Mouse (Mus musculus): ENCODE data around the gene Afmid. TPM values are rescaled to one million over a fixed set of nuclear protein-coding genes. Genes with fewer than 3 reads are reported as not detected.

The Afmid gene
- polyA plus RNA-seq, 1 experiment: 11.1 TPM

DNA sequence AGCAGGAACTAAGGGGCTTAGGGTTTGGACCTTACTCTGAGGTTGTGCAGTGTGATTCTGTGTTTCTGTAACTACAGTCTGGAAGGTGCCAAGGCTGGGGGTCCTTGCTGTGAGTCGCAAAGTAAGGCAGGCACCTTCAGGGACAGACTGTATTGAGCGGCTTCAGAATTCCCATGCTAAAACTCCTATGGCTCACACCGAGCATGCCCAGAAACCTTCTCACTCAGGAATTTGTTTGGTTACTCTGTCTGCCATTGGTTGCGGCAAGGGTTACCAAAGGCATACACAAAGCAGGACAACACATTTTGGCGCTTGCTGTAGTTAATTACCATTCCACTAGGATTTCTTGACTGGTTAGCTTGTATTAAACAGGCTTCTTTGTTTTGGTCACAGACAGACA is 440 bp downstream of the Afmid start:
- no peak for TF ChIP-seq CTCF (IDR thresholded peaks at IDR 0.05; ENCODE audit: extremely low read depth, insufficient read length, insufficient replicate concordance, low read depth, low read length)
- no peak for TF ChIP-seq POLR2A (IDR thresholded peaks at IDR 0.05; ENCODE audit: low read depth, low read length)
- H3K4me1 ChIP-seq (ENCODE audit: control insufficient read depth, insufficient read depth, insufficient read length, low read length): peaks cover 56% of the 10 kb centered on the region
- no peaks in the 10 kb centered on the region for H3K27me3 ChIP-seq (ENCODE audit: control insufficient read depth, insufficient read depth, low read length)
- WGBS: 26% methylated on average over 5 of the region's 5 CpGs
- H3K27ac ChIP-seq (ENCODE audit: insufficient read depth, low read depth, low read length): peak overlapping the region; percentile 56
- 0 out of 2 replicates have a peak, but pooled peaks cover 2% of the 10 kb centered on the region for H3K36me3 ChIP-seq (ENCODE audit: control insufficient read depth, insufficient read depth, low read length)
- peak overlapping the region; percentile 67 for H3K4me3 ChIP-seq (ENCODE audit: low read depth, low read length)

DNA sequence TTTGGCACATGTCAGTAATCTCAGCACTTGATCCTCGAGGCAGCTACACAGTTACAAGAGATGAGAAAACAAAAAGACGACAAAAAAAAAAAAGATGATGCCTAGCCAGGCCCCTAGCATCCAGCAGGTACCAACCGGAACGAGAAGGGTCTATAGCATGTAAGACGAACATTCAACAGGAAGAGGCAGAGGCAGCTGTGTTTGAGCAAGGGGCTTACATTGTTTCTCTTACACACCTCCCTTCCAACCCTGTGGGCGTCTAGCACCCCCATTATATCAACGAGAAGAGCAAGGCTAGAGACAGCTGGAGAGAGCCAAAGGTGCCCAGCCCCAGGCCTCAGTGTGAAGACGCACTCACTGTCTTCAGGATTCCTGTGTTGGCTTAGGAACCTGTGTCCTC is 1.2 kb downstream of the Afmid start:
- Histone ChIP-seq H3K27me3 (ENCODE audit: control insufficient read depth, insufficient read depth, low read length) (no peaks in the 10 kb centered on the region), H3K27ac (ENCODE audit: insufficient read depth, low read depth, low read length) (peak overlapping the region; percentile 97), H3K36me3 (ENCODE audit: control insufficient read depth, insufficient read depth, low read length) (0 out of 2 replicates have a peak, but pooled peaks cover 2% of the 10 kb centered on the region), H3K4me3 (ENCODE audit: low read depth, low read length) (0 out of 2 replicates have a peak overlapping the region, but pooled peaks have one; percentile 0), H3K4me1 (ENCODE audit: control insufficient read depth, insufficient read depth, insufficient read length, low read length) (peaks cover 54% of the 10 kb centered on the region)
- 37% methylated on average over 8 of the region's 8 CpGs for WGBS
- TF ChIP-seq CTCF (IDR thresholded peaks at IDR 0.05; ENCODE audit: extremely low read depth, insufficient read length, insufficient replicate concordance, low read depth, low read length): no peak
- no peak for TF ChIP-seq POLR2A (IDR thresholded peaks at IDR 0.05; ENCODE audit: low read depth, low read length)

DNA sequence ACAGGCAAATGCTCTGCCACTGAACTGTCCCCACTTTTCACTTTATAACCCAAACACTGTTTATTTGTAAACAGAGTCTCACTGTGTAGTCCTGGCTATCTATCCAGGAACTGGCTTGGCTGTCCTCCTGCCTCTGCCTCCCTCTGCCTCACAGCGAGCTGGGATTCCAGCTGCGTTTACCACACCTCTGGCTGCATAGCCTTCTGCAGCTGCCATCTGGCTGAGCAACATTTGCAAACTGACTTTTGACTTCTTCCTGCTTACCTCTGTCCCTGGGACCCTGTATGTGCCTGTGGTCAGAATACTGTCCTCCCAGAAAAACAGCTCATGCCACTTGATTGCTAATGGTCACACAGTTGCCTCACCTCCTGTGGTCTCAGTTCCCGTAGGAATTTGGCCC is 1.7 kb downstream of the Afmid start:
- Histone ChIP-seq H3K4me3 (ENCODE audit: low read depth, low read length) (peak overlapping the region; percentile 38), H3K27me3 (ENCODE audit: control insufficient read depth, insufficient read depth, low read length) (no peaks in the 10 kb centered on the region), H3K4me1 (ENCODE audit: control insufficient read depth, insufficient read depth, insufficient read length, low read length) (peaks cover 51% of the 10 kb centered on the region), H3K36me3 (ENCODE audit: control insufficient read depth, insufficient read depth, low read length) (0 out of 2 replicates have a peak, but pooled peaks cover 2% of the 10 kb centered on the region), H3K27ac (ENCODE audit: insufficient read depth, low read depth, low read length) (peak overlapping the region; percentile 97)
- WGBS: 17% methylated on average over 3 of the region's 3 CpGs
- TF ChIP-seq CTCF (IDR thresholded peaks at IDR 0.05; ENCODE audit: extremely low read depth, insufficient read length, insufficient replicate concordance, low read depth, low read length) (no peak), POLR2A (IDR thresholded peaks at IDR 0.05; ENCODE audit: low read depth, low read length) (no peak)

DNA sequence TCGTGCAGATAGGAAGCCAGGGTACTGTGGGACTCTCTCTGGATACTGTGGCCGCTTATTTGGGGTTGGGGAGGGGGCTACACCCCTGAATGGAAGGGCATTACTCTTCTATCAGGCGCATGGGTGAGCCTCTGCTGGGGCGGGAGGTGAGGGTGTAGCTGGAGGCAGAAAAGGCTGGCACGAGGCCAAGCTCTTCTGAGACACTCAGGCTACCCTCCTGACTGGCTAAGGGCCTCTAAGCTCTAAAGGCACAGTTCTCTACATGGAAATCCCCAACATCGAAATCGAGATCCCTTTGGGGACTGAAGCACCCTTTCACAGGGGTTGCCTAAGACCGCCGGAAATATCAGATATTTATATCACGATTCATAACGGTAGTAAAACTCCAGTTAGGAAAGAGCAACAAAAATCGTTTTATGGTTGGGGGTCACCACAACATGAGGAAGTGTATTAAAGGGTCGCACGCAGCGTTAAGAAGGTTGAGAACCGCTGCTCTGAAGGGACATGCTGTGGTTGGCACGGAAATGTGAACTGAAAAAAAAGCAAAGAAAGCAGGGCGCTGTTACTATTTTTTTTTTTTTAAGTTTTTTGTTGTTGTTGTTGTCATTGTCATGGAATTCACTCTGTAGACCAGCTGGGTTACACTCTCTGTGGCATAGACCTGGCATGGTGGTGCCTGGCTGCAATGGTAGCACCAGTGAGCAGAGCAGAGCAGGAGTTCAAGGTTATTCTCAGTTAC is 2.6 kb downstream of the Afmid start:
- WGBS: 12% methylated on average over 18 of the region's 18 CpGs
- Histone ChIP-seq H3K36me3 (ENCODE audit: control insufficient read depth, insufficient read depth, low read length) (no peaks in the 10 kb centered on the region), H3K4me1 (ENCODE audit: control insufficient read depth, insufficient read depth, insufficient read length, low read length) (peaks cover 50% of the 10 kb centered on the region), H3K4me3 (ENCODE audit: low read depth, low read length) (peak overlapping the region; percentile 38), H3K27me3 (ENCODE audit: control insufficient read depth, insufficient read depth, low read length) (no peaks in the 10 kb centered on the region), H3K27ac (ENCODE audit: insufficient read depth, low read depth, low read length) (peak overlapping the region; percentile 97)
- TF ChIP-seq POLR2A (IDR thresholded peaks at IDR 0.05; ENCODE audit: low read depth, low read length) (no peak), CTCF (IDR thresholded peaks at IDR 0.05; ENCODE audit: extremely low read depth, insufficient read length, insufficient replicate concordance, low read depth, low read length) (no peak)

DNA sequence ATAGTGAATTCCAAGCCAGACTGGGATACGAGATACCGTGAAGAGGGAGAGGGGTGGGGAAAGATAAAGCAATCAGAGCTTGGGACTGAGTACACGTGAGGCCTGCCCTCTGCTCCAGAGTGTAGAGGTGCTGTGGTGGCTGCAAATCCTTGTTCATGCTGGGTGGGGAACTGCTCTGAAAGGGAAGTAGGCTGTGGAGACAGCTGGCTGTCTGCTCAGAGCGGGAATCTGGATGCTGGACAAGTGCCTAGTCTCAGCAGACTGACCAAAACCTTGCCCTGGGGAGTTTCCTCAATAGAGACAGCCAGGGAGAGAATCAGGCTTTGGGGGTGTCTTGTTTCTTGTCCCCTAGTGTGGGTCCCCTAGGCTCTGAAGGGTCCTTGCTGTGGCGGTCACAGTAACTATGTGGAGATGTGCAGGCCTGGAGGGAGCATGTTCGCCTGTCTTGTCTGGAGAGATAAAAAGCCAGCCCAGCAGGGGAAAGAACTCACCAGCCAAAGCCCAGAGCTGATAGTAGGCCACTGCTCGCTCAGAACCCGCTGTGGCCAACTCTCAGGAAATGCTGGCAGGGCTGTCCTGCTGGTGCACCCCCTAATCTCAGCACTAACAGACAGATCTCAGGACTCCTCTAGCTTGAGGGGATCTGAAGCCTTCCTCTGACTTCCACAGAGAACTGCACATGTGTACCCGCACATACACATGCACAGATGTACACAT is 3.3 kb downstream of the Afmid start:
- peak; percentile 52; the same call in 1 of the 2 replicates for TF ChIP-seq POLR2A (IDR thresholded peaks at IDR 0.05; ENCODE audit: low read depth, low read length)
- no peak for TF ChIP-seq CTCF (IDR thresholded peaks at IDR 0.05; ENCODE audit: extremely low read depth, insufficient read length, insufficient replicate concordance, low read depth, low read length)
- no peaks in the 10 kb centered on the region for H3K36me3 ChIP-seq (ENCODE audit: control insufficient read depth, insufficient read depth, low read length)
- 21% methylated on average over 9 of the region's 9 CpGs for WGBS
- peak overlapping the region; percentile 97 for H3K27ac ChIP-seq (ENCODE audit: insufficient read depth, low read depth, low read length)
- H3K4me1 ChIP-seq (ENCODE audit: control insufficient read depth, insufficient read depth, insufficient read length, low read length): peaks cover 54% of the 10 kb centered on the region
- no peaks in the 10 kb centered on the region for H3K27me3 ChIP-seq (ENCODE audit: control insufficient read depth, insufficient read depth, low read length)
- no peak overlapping the region for H3K4me3 ChIP-seq (ENCODE audit: low read depth, low read length)

DNA sequence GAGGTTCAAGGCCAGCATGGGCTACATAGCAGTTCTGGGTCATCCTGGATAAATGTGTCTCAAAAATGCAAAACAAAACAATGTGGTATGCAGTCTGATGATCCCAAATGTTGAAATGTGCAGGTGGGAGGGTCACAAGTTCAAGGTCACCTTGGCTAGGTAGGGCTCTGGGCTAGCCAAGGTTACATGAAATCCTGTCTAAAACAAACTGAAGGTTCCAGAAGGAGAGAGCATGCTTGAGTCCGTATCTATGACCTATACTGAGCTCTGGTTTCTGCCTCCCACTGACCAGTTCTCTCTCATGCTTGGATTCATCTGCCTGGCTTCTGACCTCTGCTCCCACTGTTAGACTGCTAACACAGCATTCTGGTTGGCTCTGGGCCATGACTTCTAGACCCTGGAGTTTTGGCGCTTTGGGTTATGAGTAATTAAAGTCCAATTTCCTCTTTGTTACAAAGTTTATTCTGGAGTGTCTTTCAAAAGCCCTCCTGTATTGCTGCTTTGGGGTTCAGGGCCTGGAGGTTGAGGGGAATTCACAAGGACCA is 4.0 kb downstream of the Afmid start:
- peak overlapping the region; percentile 97 for H3K27ac ChIP-seq (ENCODE audit: insufficient read depth, low read depth, low read length)
- peaks cover 57% of the 10 kb centered on the region for H3K4me1 ChIP-seq (ENCODE audit: control insufficient read depth, insufficient read depth, insufficient read length, low read length)

DNA sequence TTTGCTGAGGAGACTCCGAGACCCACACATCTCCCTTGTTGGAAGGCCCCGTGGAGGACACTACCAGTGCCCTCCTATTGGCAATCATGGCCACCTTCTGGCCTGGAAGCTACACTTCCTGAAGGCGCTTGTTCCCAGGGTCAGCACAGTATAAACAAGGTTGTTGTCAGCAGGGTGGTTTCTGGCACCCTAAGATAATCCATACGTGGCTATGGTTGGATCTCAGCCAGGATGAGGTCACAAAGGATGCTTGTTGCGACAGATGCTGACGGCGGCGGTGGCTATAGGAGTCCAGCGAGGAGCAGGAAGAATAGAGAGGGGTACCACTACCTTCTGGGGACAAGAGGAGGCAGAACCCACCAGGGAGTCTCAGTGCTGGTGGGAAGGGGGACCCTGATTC is 4.7 kb downstream of the Afmid start:
- Histone ChIP-seq H3K27ac (ENCODE audit: insufficient read depth, low read depth, low read length) (peak overlapping the region; percentile 97), H3K4me1 (ENCODE audit: control insufficient read depth, insufficient read depth, insufficient read length, low read length) (peaks cover 57% of the 10 kb centered on the region), H3K4me3 (ENCODE audit: low read depth, low read length) (no peak overlapping the region), H3K36me3 (ENCODE audit: control insufficient read depth, insufficient read depth, low read length) (no peaks in the 10 kb centered on the region), H3K27me3 (ENCODE audit: control insufficient read depth, insufficient read depth, low read length) (no peaks in the 10 kb centered on the region)
- WGBS: 27% methylated on average over 9 of the region's 9 CpGs
- no peak for TF ChIP-seq POLR2A (IDR thresholded peaks at IDR 0.05; ENCODE audit: low read depth, low read length)
- no peak for TF ChIP-seq CTCF (IDR thresholded peaks at IDR 0.05; ENCODE audit: extremely low read depth, insufficient read length, insufficient replicate concordance, low read depth, low read length)

More for the DNA sequence above, 4.0 kb downstream of the Afmid start:
- no peak for TF ChIP-seq POLR2A (IDR thresholded peaks at IDR 0.05; ENCODE audit: low read depth, low read length)
- TF ChIP-seq CTCF (IDR thresholded peaks at IDR 0.05; ENCODE audit: extremely low read depth, insufficient read length, insufficient replicate concordance, low read depth, low read length): no peak
- no peak overlapping the region for H3K4me3 ChIP-seq (ENCODE audit: low read depth, low read length)
- 9% methylated on average over 2 of the region's 2 CpGs for whole genome bisulfite sequencing
- no peaks in the 10 kb centered on the region for H3K27me3 ChIP-seq (ENCODE audit: control insufficient read depth, insufficient read depth, low read length)
- H3K36me3 ChIP-seq (ENCODE audit: control insufficient read depth, insufficient read depth, low read length): no peaks in the 10 kb centered on the region
